Mouse (Mus musculus) frontal cortex, postnatal 10 days (tissue): ENCODE data around the gene Gigyf1.

ENCODE experiments used
- DNase-seq, 2 experiments: peaks; one replicate each; pipeline ENCODE4 v3.0.0; 2022; ENCODE audit warnings: low spot score in 2 of 2, mixed read lengths in 1 of 2

Gigyf1 gene

DNA sequence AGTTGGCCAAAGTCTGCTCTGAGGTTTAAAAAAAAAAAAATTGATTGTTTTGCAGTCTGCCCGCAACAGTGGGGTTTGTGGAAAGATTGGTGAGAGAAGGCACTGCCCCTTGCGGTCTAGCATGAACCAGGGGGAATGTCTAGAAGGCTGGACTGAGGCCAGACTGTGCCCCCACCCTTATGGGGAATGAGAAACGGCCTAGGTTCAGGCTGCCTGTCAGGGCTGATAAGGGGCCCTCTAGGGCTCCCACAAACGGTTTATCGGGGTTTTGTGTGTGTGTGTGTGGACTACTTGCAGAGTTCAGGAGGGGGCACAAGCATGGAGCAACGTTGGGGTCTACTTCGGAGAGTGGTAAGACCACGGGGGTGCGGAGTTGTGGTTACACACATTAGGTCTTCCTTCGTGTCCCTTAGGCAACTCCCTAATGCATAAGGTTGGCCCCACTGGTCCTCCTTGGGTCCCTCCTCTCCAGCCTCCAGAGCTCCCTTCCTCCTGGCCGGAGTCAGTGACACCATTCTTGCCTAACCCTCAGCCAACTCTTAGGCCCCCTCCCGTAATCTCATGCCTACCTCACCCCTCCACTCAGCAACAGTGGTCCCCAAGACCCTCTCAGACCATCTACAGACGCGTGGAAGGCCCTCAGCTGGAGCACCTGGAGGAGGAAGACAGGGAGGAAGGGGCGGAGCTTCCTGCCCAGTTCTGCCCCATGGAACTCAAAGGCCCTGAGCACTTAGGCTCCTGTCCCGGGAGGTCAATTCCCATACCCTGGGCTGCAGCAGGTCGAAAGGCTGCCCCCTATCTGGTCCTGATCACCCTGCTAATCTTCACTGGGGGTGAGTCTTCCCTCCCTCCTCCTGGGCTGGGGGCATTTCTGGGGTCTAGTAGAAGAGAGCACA, 52.6 kb downstream of the Gigyf1 start:
- no peak for DNase-seq

DNA sequence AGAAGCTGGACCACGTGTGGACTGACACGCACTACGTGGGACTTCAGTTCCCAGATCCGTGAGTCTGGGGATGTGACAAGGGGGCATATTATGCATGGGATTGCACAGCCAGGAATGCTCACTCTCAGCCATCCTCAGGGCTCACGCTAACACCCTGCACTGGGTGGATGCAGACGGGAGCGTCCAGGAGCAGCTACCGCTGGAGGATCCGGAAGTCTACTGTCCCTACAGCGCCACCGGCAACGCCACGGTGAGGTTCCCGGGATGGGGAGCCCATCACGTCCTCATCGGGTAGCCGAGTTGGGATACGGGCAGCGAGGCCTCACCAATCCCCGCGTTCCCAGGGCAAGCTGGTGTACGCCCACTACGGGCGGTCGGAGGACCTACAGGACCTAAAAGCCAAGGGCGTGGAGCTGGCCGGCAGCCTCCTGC, 56.1 kb downstream of the Gigyf1 start:
- peak in 1 of 2 experiments; percentile 40 for DNase-seq
